8 mouse cellular contexts compared by ENCODE assay signal in genomic region chr3:152191791-152192237, GRCm38 (mm10). TPM values are rescaled to one million over a fixed set of nuclear protein-coding genes. Genes with fewer than 3 reads are reported as not detected.
DNase-seq lines count a peak whose midpoint lies in the region; ATAC-seq and TF ChIP-seq lines count a peak whose summit lies in the region.

No protein-coding gene starts in this region.

- H3K27ac ChIP-seq in intestine, embryonic 16.5 days (ENCODE audit: low read length), result peak overlapping the region; percentile 90
- H3K27ac ChIP-seq in lung, embryonic 14.5 days (ENCODE audit: low read depth), result peak overlapping the region; percentile 97

- peak overlapping the region; percentile 52 for H3K4me3 ChIP-seq in intestine, embryonic 16.5 days (ENCODE audit: low read length)
- peak overlapping the region; percentile 45 for H3K4me3 ChIP-seq in lung, embryonic 14.5 days (ENCODE audit: low read depth, low read length)

- no peaks in the 10 kb centered on the region for H3K9me3 ChIP-seq in intestine, embryonic 16.5 days (ENCODE audit: control insufficient read depth, low read length)
- no peaks in the 10 kb centered on the region for H3K9me3 ChIP-seq in lung, embryonic 14.5 days (ENCODE audit: low read depth, low read length)

- WGBS in intestine, embryonic 16.5 days, result 8% methylated on average over 6 of the region's 6 CpGs
- 3% methylated on average over 6 of the region's 6 CpGs for WGBS in lung, embryonic 14.5 days

- peak; percentile 22 for DNase-seq in gastrocnemius, postnatal 10 days
- no peak for DNase-seq in gastrocnemius, postnatal 36 days
- DNase-seq in c-Kit-negative CD71-positive TER-119-positive erythroid progenitor cells, embryonic 14.5 days (ENCODE audit: low read depth, low spot score), result peak; percentile 46
- DNase-seq in gastrocnemius, postnatal 14 days, result peak; percentile 19
- DNase-seq in lung, embryonic 14.5 days, result peak; percentile 81
- DNase-seq in layer of hippocampus, postnatal 25 days (ENCODE audit: extremely low spot score in 1 of 2, low spot score in 1 of 2), result no peak

- H3K4me2 ChIP-seq in intestine, embryonic 16.5 days (ENCODE audit: low read depth, low read length), result peak overlapping the region; percentile 63
- peak overlapping the region; percentile 74 for H3K4me2 ChIP-seq in lung, embryonic 14.5 days

- ATAC-seq in intestine, embryonic 16.5 days, result peak; percentile 46; the same call in 1 of the 2 replicates
- peak; percentile 82 for ATAC-seq in lung, embryonic 14.5 days (ENCODE audit: insufficient read depth)
- ATAC-seq in neutrophil, adult 5-6 weeks (ENCODE audit: extremely low read depth, insufficient number of reproducible peaks, low FRiP score, poor library complexity, severe bottlenecking), result peak; percentile 10; the same call in 1 of the 2 replicates

- H3K36me3 ChIP-seq in intestine, embryonic 16.5 days (ENCODE audit: control insufficient read depth, insufficient read depth, low read length), result no peaks in the 10 kb centered on the region
- no peaks in the 10 kb centered on the region for H3K36me3 ChIP-seq in lung, embryonic 14.5 days (ENCODE audit: insufficient read depth)

- peaks cover 7% of the 10 kb centered on the region; the same call in 1 of the 2 replicates for H3K4me1 ChIP-seq in intestine, embryonic 16.5 days (ENCODE audit: control insufficient read depth, insufficient read depth, low read length)
- H3K4me1 ChIP-seq in lung, embryonic 14.5 days (ENCODE audit: insufficient read depth), result peaks cover 15% of the 10 kb centered on the region

- peak overlapping the region; percentile 63 for H3K9ac ChIP-seq in intestine, embryonic 16.5 days (ENCODE audit: low read depth, low read length)
- H3K9ac ChIP-seq in lung, embryonic 14.5 days, result peak overlapping the region; percentile 68

- H3K27me3 ChIP-seq in intestine, embryonic 16.5 days (replicated peaks; ENCODE audit: control insufficient read depth, insufficient read depth, low read length), result no peaks in the 10 kb centered on the region
- H3K27me3 ChIP-seq in lung, embryonic 14.5 days (ENCODE audit: insufficient read depth, low read length), result no peaks in the 10 kb centered on the region

- no peak for TF ChIP-seq CTCF in lung, embryonic 14.5 days (IDR thresholded peaks at IDR 0.05; ENCODE audit: low read depth)

- intact Hi-C loops in gastrocnemius, postnatal 36 days (cut with DNase I), result loop anchor here (5.0 kb wide), 1 partner anchor 80 kb away; no protein-coding TSS in a partner anchor
- intact Hi-C loops in gastrocnemius, postnatal 14 days (cut with DNase I; ENCODE audit: low total_unique reads), result no loop called here

RNA-seq across cellular contexts. Expression of gene Dnajb4, which starts 18.3 kb away (rescaled TPM):
- 10 to 100 TPM; 52.7 to 58.7 TPM for total RNA-seq in gastrocnemius, postnatal 10 days (2021)
- 10 to 100 TPM; 46.6 to 52.2 TPM for total RNA-seq in gastrocnemius, postnatal 36 days (2021)
- total RNA-seq in gastrocnemius, postnatal 14 days (2021), result 10 to 100 TPM; 45.4 to 48.2 TPM
- polyA plus RNA-seq in intestine, embryonic 16.5 days (2015; fragmentation: Nextera tagmentation; extraction: Ambion mirVana), result 21.7 and 23.2 TPM in 2 replicates
- 33.7 and 36.8 TPM in 2 replicates for polyA plus RNA-seq in lung, embryonic 14.5 days (2014; fragmentation: Nextera tagmentation; extraction: Ambion mirVana)
- total RNA-seq in neutrophil, adult 5-6 weeks (2017), result 36.0 and 44.2 TPM in 2 replicates
- 10 to 100 TPM; 59.0 to 59.1 TPM for total RNA-seq in layer of hippocampus, postnatal 25 days (2021)

RNA-seq across cellular contexts. Expression of gene Fubp1, which starts 18.4 kb away (rescaled TPM):
- 10 to 100 TPM; 39.2 to 71.9 TPM for total RNA-seq in gastrocnemius, postnatal 10 days (2021)
- total RNA-seq in gastrocnemius, postnatal 36 days (2021), result 10 to 100 TPM; 21.5 to 30.1 TPM
- total RNA-seq in gastrocnemius, postnatal 14 days (2021), result 10 to 100 TPM; 31.5 to 35.2 TPM
- polyA plus RNA-seq in intestine, embryonic 16.5 days (2015; fragmentation: Nextera tagmentation; extraction: Ambion mirVana), result 143 and 157 TPM in 2 replicates
- 300 and 305 TPM in 2 replicates for polyA plus RNA-seq in lung, embryonic 14.5 days (2014; fragmentation: Nextera tagmentation; extraction: Ambion mirVana)
- 192 and 208 TPM in 2 replicates for total RNA-seq in neutrophil, adult 5-6 weeks (2017)
- 100 to 1,000 TPM; 100 to 138 TPM for total RNA-seq in layer of hippocampus, postnatal 25 days (2021)

RNA-seq across cellular contexts. Expression of gene Gipc2, which starts 25.8 kb away (rescaled TPM):
- total RNA-seq in gastrocnemius, postnatal 10 days (2021), result 1 to 10 TPM in 1 of 2 experiments, under 1 TPM in 1; 0.96 to 1.4 TPM
- under 1 TPM; 0.20 to 0.69 TPM for total RNA-seq in gastrocnemius, postnatal 36 days (2021)
- total RNA-seq in gastrocnemius, postnatal 14 days (2021), result 1 to 10 TPM in 1 of 2 experiments, under 1 TPM in 1; 0.82 to 1.1 TPM
- polyA plus RNA-seq in intestine, embryonic 16.5 days (2015; fragmentation: Nextera tagmentation; extraction: Ambion mirVana), result 244 TPM in 2 replicates
- polyA plus RNA-seq in lung, embryonic 14.5 days (2014; fragmentation: Nextera tagmentation; extraction: Ambion mirVana), result 4.3 and 6.8 TPM in 2 replicates
- total RNA-seq in neutrophil, adult 5-6 weeks (2017), result not detected in 2 replicates
- total RNA-seq in layer of hippocampus, postnatal 25 days (2021), result 1 to 10 TPM; 1.0 to 1.9 TPM

Comparison
In these comparisons a context has a peak if more than half of its experiments do, and no peak if none do; other contexts are left out.
1. DNase-seq: peak in gastrocnemius, postnatal 10 days (single experiment), c-Kit-negative CD71-positive TER-119-positive erythroid progenitor cells, embryonic 14.5 days (single experiment), gastrocnemius, postnatal 14 days (single experiment) and lung, embryonic 14.5 days (single experiment); none in gastrocnemius, postnatal 36 days (0 of 2) and layer of hippocampus, postnatal 25 days (0 of 2).
2. ATAC-seq: peak in every context shown above with its lines; median percentile 82 in lung, embryonic 14.5 days; 46 in intestine, embryonic 16.5 days; 10 in neutrophil, adult 5-6 weeks.